Mouse (Mus musculus): ENCODE measurements around the gene Ppat. TPM values are rescaled to one million over a fixed set of nuclear protein-coding genes. Genes with fewer than 3 reads are reported as not detected.

Gene Ppat
- polyA plus RNA-seq, 1 experiment from 2014 or later: 63.7 TPM

GRCm38 (mm10) chr5:76904713-76905404 is 46.5 kb downstream of the Ppat start:
- Histone ChIP-seq H3K9me3 (no peaks in the 10 kb centered on the region), H3K4me1 (peaks cover 13% of the 10 kb centered on the region), H3K36me3 (replicated peaks) (peaks cover 9% of the 10 kb centered on the region), H3K4me3 (peak overlapping the region; percentile 79), H3K27me3 (ENCODE audit: poor library complexity, severe bottlenecking) (no peaks in the 10 kb centered on the region), H3K27ac (peak overlapping the region; percentile 91)
- DNase-seq (ENCODE audit: extremely low spot score, low spot score): no peak
- 2% methylated on average over 19 of the region's 19 CpGs for WGBS

- 86% methylated on average over 4 of the region's 4 CpGs for WGBS
- Histone ChIP-seq H3K36me3 (replicated peaks) (peaks cover 18% of the 10 kb centered on the region), H3K27ac (no peak overlapping the region), H3K9me3 (no peaks in the 10 kb centered on the region), H3K4me1 (peaks cover 13% of the 10 kb centered on the region), H3K4me3 (no peak overlapping the region), H3K27me3 (ENCODE audit: poor library complexity, severe bottlenecking) (no peaks in the 10 kb centered on the region)
- DNase-seq (ENCODE audit: extremely low spot score, low spot score): no peak
These were observed 49.2 kb downstream of the Ppat start for GRCm38 (mm10) chr5:76902131-76902530.

DNA sequence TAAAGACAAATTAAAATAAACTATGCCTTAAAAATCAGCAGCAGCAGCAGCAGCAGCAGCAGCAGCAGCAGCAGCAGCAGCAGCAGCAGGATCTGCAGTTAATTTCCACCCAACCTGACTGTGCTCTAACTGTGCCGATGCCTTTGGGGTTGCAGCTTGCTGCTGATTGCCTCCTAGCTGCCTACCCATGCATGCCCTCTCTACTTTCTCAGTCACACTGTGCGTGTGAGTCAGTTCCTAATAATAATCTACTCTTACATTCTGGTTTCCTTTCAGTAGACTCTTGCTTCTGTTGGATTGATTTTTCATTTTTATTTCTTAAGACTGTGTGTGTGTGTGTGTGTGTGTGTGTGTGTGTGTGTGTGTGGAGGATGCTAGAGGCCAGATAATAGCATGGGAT is 58.3 kb downstream of the Ppat start:
- H3K4me3 ChIP-seq: no peak overlapping the region

GRCm38 (mm10) chr5:76892608-76893007 is 58.8 kb downstream of the Ppat start:
- no peak overlapping the region for H3K4me3 ChIP-seq
- H3K4me1 ChIP-seq: no peaks in the 10 kb centered on the region
- H3K27ac ChIP-seq: no peak overlapping the region
- DNase-seq (ENCODE audit: extremely low spot score, low spot score): no peak
- H3K36me3 ChIP-seq (replicated peaks): peaks cover 89% of the 10 kb centered on the region
- no peaks in the 10 kb centered on the region for H3K9me3 ChIP-seq
- H3K27me3 ChIP-seq (ENCODE audit: poor library complexity, severe bottlenecking): no peaks in the 10 kb centered on the region
- 89% methylated on average over 2 of the region's 2 CpGs for WGBS

More for the DNA sequence above, 58.3 kb downstream of the Ppat start:
- DNase-seq (ENCODE audit: extremely low spot score, low spot score): no peak
- H3K9me3 ChIP-seq: no peaks in the 10 kb centered on the region
- whole genome bisulfite sequencing: 96% methylated on average over 2 of the region's 2 CpGs
- H3K27ac ChIP-seq: no peak overlapping the region
- no peaks in the 10 kb centered on the region for H3K4me1 ChIP-seq
- H3K36me3 ChIP-seq (replicated peaks): peaks cover 91% of the 10 kb centered on the region
- H3K27me3 ChIP-seq (ENCODE audit: poor library complexity, severe bottlenecking): no peaks in the 10 kb centered on the region

- no peak for DNase-seq (ENCODE audit: extremely low spot score, low spot score)
- 90% methylated on average over 2 of the region's 2 CpGs for WGBS
- Histone ChIP-seq H3K27me3 (ENCODE audit: poor library complexity, severe bottlenecking) (no peaks in the 10 kb centered on the region), H3K27ac (no peak overlapping the region), H3K36me3 (replicated peaks) (peaks cover 90% of the 10 kb centered on the region), H3K4me1 (no peaks in the 10 kb centered on the region), H3K4me3 (no peak overlapping the region), H3K9me3 (no peaks in the 10 kb centered on the region)
These were observed 64.4 kb downstream of the Ppat start for GRCm38 (mm10) chr5:76887011-76887410.

DNA sequence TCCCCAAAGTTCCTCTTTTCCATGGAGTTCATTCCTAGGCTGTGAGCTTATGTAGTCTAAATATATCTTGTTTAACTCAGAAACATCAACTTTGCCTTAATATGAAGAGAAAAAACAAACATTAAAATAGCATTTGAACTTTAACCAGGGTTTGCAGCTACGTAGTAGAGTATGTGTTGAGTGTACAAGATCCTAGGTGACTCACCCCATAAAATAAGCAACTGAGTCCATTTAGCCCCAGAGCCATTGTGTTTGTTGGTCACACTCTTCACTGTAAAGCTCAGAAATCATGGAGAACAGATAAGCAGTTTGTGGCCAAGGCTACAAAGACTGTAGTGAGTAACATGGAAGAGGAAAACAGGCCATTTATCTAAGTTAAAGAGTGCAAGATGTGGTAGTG is 67.3 kb downstream of the Ppat start:
- H3K36me3 ChIP-seq (replicated peaks): peaks cover 76% of the 10 kb centered on the region
- no peaks in the 10 kb centered on the region for H3K27me3 ChIP-seq (ENCODE audit: poor library complexity, severe bottlenecking)
- DNase-seq (ENCODE audit: extremely low spot score, low spot score): no peak
- H3K27ac ChIP-seq: no peak overlapping the region
- no peaks in the 10 kb centered on the region for H3K9me3 ChIP-seq
- no peaks in the 10 kb centered on the region for H3K4me1 ChIP-seq
- WGBS: 90% methylated on average over 1 of the region's 1 CpGs
- H3K4me3 ChIP-seq: no peak overlapping the region

DNA sequence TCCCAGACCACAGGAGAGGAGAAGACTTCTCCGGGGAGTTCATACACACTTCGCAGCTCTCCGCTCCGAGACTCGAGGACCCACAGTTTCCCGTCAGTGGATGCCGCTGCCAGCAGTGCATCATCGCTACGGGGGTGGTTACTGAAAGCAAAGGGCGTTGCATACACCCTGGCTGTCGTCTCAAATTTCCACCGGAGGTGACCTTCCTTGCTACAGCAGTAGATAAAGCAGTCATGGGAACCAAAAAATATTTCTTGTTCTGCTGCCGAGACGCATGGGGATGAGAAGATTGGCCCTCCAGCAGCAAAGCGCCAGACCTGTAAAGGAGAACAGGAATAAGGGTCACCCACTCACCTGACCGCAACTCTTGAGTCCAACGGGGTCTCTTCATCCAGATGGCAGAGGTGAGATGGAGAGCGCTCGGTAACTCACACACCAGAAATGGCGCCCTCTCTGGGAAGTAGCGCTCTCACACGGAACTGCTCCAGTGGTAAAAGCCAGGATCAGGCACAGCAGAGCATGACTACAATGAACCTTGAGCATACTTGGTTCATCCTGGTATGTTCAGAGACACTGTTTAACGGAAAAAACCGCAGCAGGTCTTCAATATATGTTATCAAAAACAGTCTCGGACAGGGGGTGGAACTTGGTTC is 75.1 kb downstream of the Ppat start:
- H3K36me3 ChIP-seq (replicated peaks): peaks cover 70% of the 10 kb centered on the region
- no peak for DNase-seq (ENCODE audit: extremely low spot score, low spot score)
- H3K27ac ChIP-seq: no peak overlapping the region
- WGBS: 92% methylated on average over 25 of the region's 25 CpGs
- no peaks in the 10 kb centered on the region for H3K9me3 ChIP-seq
- no peaks in the 10 kb centered on the region for H3K27me3 ChIP-seq (ENCODE audit: poor library complexity, severe bottlenecking)
- H3K4me3 ChIP-seq: no peak overlapping the region
- H3K4me1 ChIP-seq: no peaks in the 10 kb centered on the region

DNA sequence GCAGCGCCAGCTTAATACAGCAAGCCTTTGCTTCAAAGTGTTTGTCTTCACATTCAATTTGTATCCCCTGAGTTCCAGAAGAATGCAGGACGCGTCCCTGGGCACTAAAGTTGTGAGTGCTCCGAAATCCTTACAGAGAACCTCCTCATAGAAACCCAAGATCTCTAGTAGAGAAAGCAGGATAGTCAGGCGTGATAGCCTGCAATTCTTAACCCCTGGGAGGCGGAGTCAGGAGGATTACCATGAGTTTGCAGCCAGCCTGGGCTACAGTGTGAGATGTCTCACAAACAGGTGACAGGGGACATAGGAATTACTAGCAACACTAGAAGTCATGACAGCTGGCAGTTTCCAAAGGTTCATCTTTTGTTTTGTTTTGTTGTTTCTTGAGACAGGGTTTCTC is 81.8 kb downstream of the Ppat start:
- Histone ChIP-seq H3K4me3 (peak overlapping the region; percentile 43), H3K27me3 (ENCODE audit: poor library complexity, severe bottlenecking) (no peaks in the 10 kb centered on the region), H3K36me3 (replicated peaks) (peaks cover 90% of the 10 kb centered on the region), H3K4me1 (peaks cover 12% of the 10 kb centered on the region), H3K27ac (no peak overlapping the region), H3K9me3 (no peaks in the 10 kb centered on the region)
- no peak for DNase-seq (ENCODE audit: extremely low spot score, low spot score)
- WGBS: 41% methylated on average over 6 of the region's 6 CpGs

DNA sequence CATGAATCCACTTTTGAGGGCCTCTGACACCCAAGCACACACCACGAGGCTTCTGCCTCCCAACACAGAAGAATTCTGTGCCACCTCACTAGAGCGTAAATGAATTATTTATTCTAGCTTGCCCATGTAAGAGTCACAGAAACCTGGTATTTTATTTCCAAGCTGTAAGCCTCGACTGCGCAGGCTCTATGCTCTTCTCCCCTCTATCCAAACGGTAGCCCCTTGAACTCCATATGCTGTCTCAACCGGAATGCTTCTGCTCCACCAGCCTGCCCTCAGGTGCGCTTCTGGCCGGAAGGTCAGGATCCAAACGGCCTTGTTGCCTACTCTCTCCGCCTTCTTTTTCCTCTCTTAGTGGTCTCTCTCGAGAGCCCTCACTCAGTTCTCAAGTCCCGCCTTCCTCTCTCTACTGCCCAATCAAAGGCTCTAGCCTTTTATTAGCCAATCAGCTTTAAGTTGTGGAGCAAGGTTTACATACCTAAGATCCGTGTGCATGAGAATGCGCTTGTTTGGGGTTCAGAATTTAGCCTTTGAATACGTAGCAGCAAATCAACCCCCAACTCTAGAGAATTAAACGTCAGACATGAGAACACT is 82.6 kb downstream of the Ppat start:
- H3K4me3 ChIP-seq: peak overlapping the region; percentile 43
- WGBS: 21% methylated on average over 16 of the region's 16 CpGs
- H3K27me3 ChIP-seq (ENCODE audit: poor library complexity, severe bottlenecking): no peaks in the 10 kb centered on the region
- H3K27ac ChIP-seq: no peak overlapping the region
- peaks cover 12% of the 10 kb centered on the region for H3K4me1 ChIP-seq
- peaks cover 85% of the 10 kb centered on the region for H3K36me3 ChIP-seq (replicated peaks)
- DNase-seq (ENCODE audit: extremely low spot score, low spot score): peak; percentile 37
- H3K9me3 ChIP-seq: no peaks in the 10 kb centered on the region

GRCm38 (mm10) chr5:76866819-76867218 is 84.6 kb downstream of the Ppat start:
- peaks cover 75% of the 10 kb centered on the region for H3K36me3 ChIP-seq (replicated peaks)
- H3K27me3 ChIP-seq (ENCODE audit: poor library complexity, severe bottlenecking): no peaks in the 10 kb centered on the region
- no peak for DNase-seq (ENCODE audit: extremely low spot score, low spot score)
- H3K9me3 ChIP-seq: no peaks in the 10 kb centered on the region
- H3K27ac ChIP-seq: no peak overlapping the region
- no peak overlapping the region for H3K4me3 ChIP-seq
- WGBS: 82% methylated on average over 8 of the region's 8 CpGs
- H3K4me1 ChIP-seq: peaks cover 12% of the 10 kb centered on the region

Other genes with a start within 250 kb of the Ppat start
- gene Aasdh, start 46.1 kb downstream of the Ppat start, polyA plus RNA-seq (2016; fragmentation: Nextera tagmentation; extraction: Ambion mirVana): 24.4 and 26.0 TPM in 2 replicates
- gene Paics, start 271 bp downstream of the Ppat start, polyA plus RNA-seq (2016; fragmentation: Nextera tagmentation; extraction: Ambion mirVana): 543 and 561 TPM in 2 replicates
- gene Srp72, start 23.1 kb upstream of the Ppat start, polyA plus RNA-seq (2016; fragmentation: Nextera tagmentation; extraction: Ambion mirVana): 80.8 and 81.1 TPM in 2 replicates
- gene Arl9, start 52.5 kb upstream of the Ppat start, polyA plus RNA-seq (2016; fragmentation: Nextera tagmentation; extraction: Ambion mirVana): not detected in 2 replicates
- gene Thegl, start 64.4 kb upstream of the Ppat start, polyA plus RNA-seq (2016; fragmentation: Nextera tagmentation; extraction: Ambion mirVana): 0.25 and 0.26 TPM in 2 replicates
- 0.23 and 0.55 TPM in 2 replicates for gene Hopx, start 163.5 kb upstream of the Ppat start, polyA plus RNA-seq (2016; fragmentation: Nextera tagmentation; extraction: Ambion mirVana)

All from forebrain, embryonic 10.5 days (tissue).